9 mouse cellular contexts compared by ENCODE assay signal in the genomic region with DNA sequence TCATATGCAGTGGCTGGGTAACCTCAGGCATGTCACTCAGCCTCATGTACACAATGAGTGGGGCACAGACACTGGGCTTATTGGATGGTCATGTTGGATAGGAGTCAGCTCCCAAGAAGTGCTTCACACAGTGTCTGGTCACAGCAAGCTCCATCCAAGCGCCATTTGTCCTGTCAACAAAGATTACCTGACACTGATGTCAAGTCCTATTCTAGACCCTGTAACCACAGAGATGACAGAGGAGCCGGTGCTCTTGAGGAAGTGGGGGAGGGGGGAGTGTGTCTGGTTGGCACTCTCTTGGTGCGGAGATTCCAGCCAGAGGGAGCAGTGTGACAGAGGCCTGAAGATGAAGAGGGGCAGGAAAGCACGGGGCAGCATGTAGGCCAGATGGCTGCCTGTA. TPM values are rescaled to one million over a fixed set of nuclear protein-coding genes. Genes with fewer than 3 reads are reported as not detected.
A peak's percentile ranks its signal among the peaks of the same experiment; 100 is the strongest.
DNase-seq lines count a peak whose midpoint lies in the region; ATAC-seq and TF ChIP-seq lines count a peak whose summit lies in the region.
"Had no signal": no experiment of that assay in that cellular context is flagged by ENCODE, and none has a peak within 500 bp of the region (broad histone marks: within the 10 kb centered on the region; RNA-seq: fewer than 3 reads in every experiment).

No protein-coding gene starts in this region.

- no peak for DNase-seq in kidney, postnatal 25 days
- peak; percentile 65 for DNase-seq in heart, postnatal 4 days
- DNase-seq in midbrain, embryonic 14.5 days, result no peak
- no peak for DNase-seq in right cerebral cortex, postnatal 10 days (ENCODE audit: low spot score in 2 of 2)
- no peak for DNase-seq in right cerebral cortex, postnatal 25 days
- no peak for DNase-seq in lung, adult 2 months

- WGBS in kidney, embryonic 15.5 days, result 51% methylated on average over 4 of the region's 4 CpGs
- WGBS in midbrain, embryonic 14.5 days, result 43% methylated on average over 4 of the region's 4 CpGs
- WGBS in lung, adult 2 months, result 37% methylated on average over 4 of the region's 4 CpGs

- H3K27ac ChIP-seq in kidney, embryonic 15.5 days, result peak overlapping the region; percentile 98
- peak overlapping the region; percentile 99 for H3K27ac ChIP-seq in midbrain, embryonic 14.5 days (replicated peaks; ENCODE audit: low read depth, low read length)

- ATAC-seq in kidney, embryonic 15.5 days (replicated peaks; ENCODE audit: low FRiP score), result no peak
- ATAC-seq in activated CD4-positive, CD25-positive, alpha-beta regulatory T cell, adult 4 months, result peak; percentile 3
- no peak for ATAC-seq in midbrain, embryonic 14.5 days (ENCODE audit: low FRiP score, low TSS enrichment)

- no peak for TF ChIP-seq POLR2A in lung, adult 2 months (IDR thresholded peaks at IDR 0.05; ENCODE audit: borderline replicate concordance, extremely low read depth, low read depth, low read length)

- H3K9me3 ChIP-seq in kidney, embryonic 15.5 days (replicated peaks), result no peaks in the 10 kb centered on the region
- H3K9me3 ChIP-seq in midbrain, embryonic 14.5 days (ENCODE audit: control insufficient read depth, low read length), result no peaks in the 10 kb centered on the region

- no peak overlapping the region for H3K4me2 ChIP-seq in kidney, embryonic 15.5 days
- no peak overlapping the region for H3K4me2 ChIP-seq in midbrain, embryonic 14.5 days (ENCODE audit: low read length)

- peaks cover 61% of the 10 kb centered on the region for H3K4me1 ChIP-seq in kidney, embryonic 15.5 days
- H3K4me1 ChIP-seq in midbrain, embryonic 14.5 days (ENCODE audit: control insufficient read depth, insufficient read depth, low read length), result peaks cover 62% of the 10 kb centered on the region
- peaks cover 28% of the 10 kb centered on the region for H3K4me1 ChIP-seq in lung, adult 2 months (ENCODE audit: control insufficient read depth, insufficient read depth, low read length)

- H3K27me3 ChIP-seq in kidney, embryonic 15.5 days, result no peaks in the 10 kb centered on the region
- H3K27me3 ChIP-seq in midbrain, embryonic 14.5 days (ENCODE audit: control insufficient read depth, insufficient read depth, low read length), result no peaks in the 10 kb centered on the region

- no peak overlapping the region for H3K9ac ChIP-seq in kidney, embryonic 15.5 days
- H3K9ac ChIP-seq in midbrain, embryonic 14.5 days (replicated peaks; ENCODE audit: low read length), result no peak overlapping the region

- peaks cover 25% of the 10 kb centered on the region for H3K36me3 ChIP-seq in kidney, embryonic 15.5 days
- H3K36me3 ChIP-seq in midbrain, embryonic 14.5 days (ENCODE audit: control insufficient read depth, insufficient read depth, low read length), result peaks cover 8% of the 10 kb centered on the region; the same call in 1 of the 2 replicates

- TF ChIP-seq CTCF in lung, adult 2 months (IDR thresholded peaks at IDR 0.05; ENCODE audit: insufficient read depth, low read length), result no peak

- H3K4me3 ChIP-seq in kidney, embryonic 15.5 days (replicated peaks), result no peak overlapping the region
- no peak overlapping the region for H3K4me3 ChIP-seq in midbrain, embryonic 14.5 days (replicated peaks; ENCODE audit: low read depth, low read length)
- no peak overlapping the region for H3K4me3 ChIP-seq in lung, adult 2 months (replicated peaks; ENCODE audit: extremely low read depth, low read depth, low read length)
- H3K4me3 ChIP-seq: erythroblast, embryonic 14.5 days had no signal

RNA-seq across cellular contexts. Expression of gene Dnajb12, which starts 21.6 kb away (rescaled TPM):
- 27.1 and 30.2 TPM in 2 replicates for polyA plus RNA-seq in kidney, embryonic 15.5 days (2015; fragmentation: Nextera tagmentation; extraction: Ambion mirVana)
- polyA plus RNA-seq in activated CD4-positive, CD25-positive, alpha-beta regulatory T cell, adult 4 months (2017; shearing (Covaris generic)), result 10 to 100 TPM; 18.4 to 20.7 TPM
- total RNA-seq in heart, postnatal 4 days (2021), result 10 to 100 TPM; 39.6 to 41.1 TPM
- 15.9 and 20.5 TPM in 2 replicates for polyA plus RNA-seq in midbrain, embryonic 14.5 days (2014; fragmentation: Nextera tagmentation; extraction: Ambion mirVana)
- 49.5 and 57.2 TPM in 2 replicates for polyA plus RNA-seq in lung, adult 2 months (2012; rRNA removed)

RNA-seq across cellular contexts. Expression of gene Ddit4, which starts 50.7 kb away (rescaled TPM):
- polyA plus RNA-seq in kidney, embryonic 15.5 days (2015; fragmentation: Nextera tagmentation; extraction: Ambion mirVana), result 31.0 and 36.3 TPM in 2 replicates
- polyA plus RNA-seq in activated CD4-positive, CD25-positive, alpha-beta regulatory T cell, adult 4 months (2017; shearing (Covaris generic)), result 10 to 100 TPM; 17.5 to 31.2 TPM
- 10 to 100 TPM; 31.4 to 36.9 TPM for total RNA-seq in heart, postnatal 4 days (2021)
- 6.2 and 7.3 TPM in 2 replicates for polyA plus RNA-seq in midbrain, embryonic 14.5 days (2014; fragmentation: Nextera tagmentation; extraction: Ambion mirVana)
- polyA plus RNA-seq in lung, adult 2 months (2012; rRNA removed), result 32.6 and 53.4 TPM in 2 replicates
